Mouse (Mus musculus): ENCODE measurements around the gene Pcgf3.

- no peak for TF ChIP-seq EP300 (IDR thresholded peaks at IDR 0.05; ENCODE audit: low read depth)
- no peak for TF ChIP-seq CTCF (IDR thresholded peaks at IDR 0.05; ENCODE audit: low read depth)
These were observed 10.0 kb upstream of the Pcgf3 start for GRCm38 (mm10) chr5:108450837-108451540.
